Mouse (Mus musculus): ENCODE measurements around the gene Slc26a5. TPM values are rescaled to one million over a fixed set of nuclear protein-coding genes. Genes with fewer than 3 reads are reported as not detected.
A peak's percentile ranks its signal among the peaks of the same experiment; 100 is the strongest.

The Slc26a5 gene
- 0.16 and 0.27 TPM in 2 replicates for total RNA-seq (2012; rRNA removed)

GRCm38 (mm10) chr5:21865346-21866107 lies at the start of gene Slc26a5:
Gene Slc26a5, minus strand, starts transcription at chr5:21865604.
- no peak for DNase-seq (ENCODE audit: low read depth, low spot score)
- Histone ChIP-seq H3K9me3 (ENCODE audit: control insufficient read depth, insufficient read depth, low read depth, low read length) (no peaks in the 10 kb centered on the region), H3K4me1 (ENCODE audit: control insufficient read depth in 2 of 2, insufficient read depth in 2 of 2, low read length in 2 of 2, poor library complexity in 1 of 2) (peaks cover 4 to 9% of the 10 kb centered on the region in 2 experiments; a peak in 3 of 4 replicates), H3K36me3 (ENCODE audit: control insufficient read depth, insufficient read depth, low read length, poor library complexity, severe bottlenecking) (no peaks in the 10 kb centered on the region), H3K4me3 (ENCODE audit: insufficient read depth in 1 of 2, low read depth in 1 of 2, low read length in 2 of 2, poor library complexity in 1 of 2, severe bottlenecking in 1 of 2) (peak within 1 kb of the TSS; percentile 7 to 43; a peak in 2 of 4 replicates), H3K27ac (ENCODE audit: insufficient read depth, low read depth, low read length, poor library complexity, severe bottlenecking) (no peak within 1 kb of the TSS), H3K9ac (ENCODE audit: insufficient read depth, low read depth, low read length, poor library complexity, severe bottlenecking) (no peak within 1 kb of the TSS)
- TF ChIP-seq ZC3H11A (IDR thresholded peaks at IDR 0.05; ENCODE audit: borderline replicate concordance, low read depth, low read length) = no peak
- no peak for TF ChIP-seq CHD2 (IDR thresholded peaks at IDR 0.05; ENCODE audit: low read depth, low read length)
- no peak for TF ChIP-seq MAFK (IDR thresholded peaks at IDR 0.05; ENCODE audit: insufficient read depth, low read depth, low read length)
- in situ Hi-C loops (cut with MboI; ENCODE audit: low sequenced_read_pairs in 2 of 2, unreplicated experiment in 2 of 2) = no loop called here

- no peak for DNase-seq (ENCODE audit: low read depth, low spot score)
- TF ChIP-seq ZC3H11A (IDR thresholded peaks at IDR 0.05; ENCODE audit: borderline replicate concordance, low read depth, low read length) = no peak
- H3K27ac ChIP-seq (ENCODE audit: insufficient read depth, low read depth, low read length, poor library complexity, severe bottlenecking) = no peak overlapping the region
- no peaks in the 10 kb centered on the region for H3K36me3 ChIP-seq (ENCODE audit: control insufficient read depth, insufficient read depth, low read length, poor library complexity, severe bottlenecking)
- peaks cover 0 to 5% of the 10 kb centered on the region in 2 experiments; a peak in 2 of 4 replicates for H3K4me1 ChIP-seq (ENCODE audit: control insufficient read depth in 2 of 2, insufficient read depth in 2 of 2, low read length in 2 of 2, poor library complexity in 1 of 2)
- in situ Hi-C loops (cut with MboI; ENCODE audit: low sequenced_read_pairs in 2 of 2, unreplicated experiment in 2 of 2) = no loop called here
- no peak overlapping the region for H3K9ac ChIP-seq (ENCODE audit: insufficient read depth, low read depth, low read length, poor library complexity, severe bottlenecking)
- H3K4me3 ChIP-seq (ENCODE audit: insufficient read depth in 1 of 2, low read depth in 1 of 2, low read length in 2 of 2, poor library complexity in 1 of 2, severe bottlenecking in 1 of 2) = no peak overlapping the region
- H3K9me3 ChIP-seq (ENCODE audit: control insufficient read depth, insufficient read depth, low read depth, low read length) = no peaks in the 10 kb centered on the region
These were observed 49.4 kb upstream of the Slc26a5 start for GRCm38 (mm10) chr5:21914776-21915175.

- TF ChIP-seq HCFC1 (IDR thresholded peaks at IDR 0.05; ENCODE audit: borderline replicate concordance, insufficient read depth, low read length) (no peak), MAFK (IDR thresholded peaks at IDR 0.05; ENCODE audit: insufficient read depth, low read depth, low read length) (no peak), ZC3H11A (IDR thresholded peaks at IDR 0.05; ENCODE audit: borderline replicate concordance, low read depth, low read length) (no peak), CHD2 (IDR thresholded peaks at IDR 0.05; ENCODE audit: low read depth, low read length) (no peak), ZNF384 (IDR thresholded peaks at IDR 0.05; ENCODE audit: low read depth, low read length) (no peak)
- Histone ChIP-seq H3K27ac (ENCODE audit: insufficient read depth, low read depth, low read length, poor library complexity, severe bottlenecking) (no peak overlapping the region), H3K9me3 (ENCODE audit: control insufficient read depth, insufficient read depth, low read depth, low read length) (no peaks in the 10 kb centered on the region), H3K4me1 (ENCODE audit: control insufficient read depth in 2 of 2, insufficient read depth in 2 of 2, low read length in 2 of 2, poor library complexity in 1 of 2) (peaks cover 0 to 5% of the 10 kb centered on the region in 2 experiments; a peak in 2 of 4 replicates), H3K36me3 (ENCODE audit: control insufficient read depth, insufficient read depth, low read length, poor library complexity, severe bottlenecking) (no peaks in the 10 kb centered on the region), H3K4me3 (ENCODE audit: insufficient read depth in 1 of 2, low read depth in 1 of 2, low read length in 2 of 2, poor library complexity in 1 of 2, severe bottlenecking in 1 of 2) (no peak overlapping the region), H3K9ac (ENCODE audit: insufficient read depth, low read depth, low read length, poor library complexity, severe bottlenecking) (no peak overlapping the region)
- in situ Hi-C loops (cut with MboI; ENCODE audit: low sequenced_read_pairs in 2 of 2, unreplicated experiment in 2 of 2) = no loop called here
- no peak for DNase-seq (ENCODE audit: low read depth, low spot score)
These were observed 47.6 kb upstream of the Slc26a5 start for GRCm38 (mm10) chr5:21912835-21913530.

- no peak overlapping the region for H3K4me3 ChIP-seq (ENCODE audit: insufficient read depth in 1 of 2, low read depth in 1 of 2, low read length in 2 of 2, poor library complexity in 1 of 2, severe bottlenecking in 1 of 2)
- peaks cover 0 to 7% of the 10 kb centered on the region in 2 experiments; a peak in 2 of 4 replicates for H3K4me1 ChIP-seq (ENCODE audit: control insufficient read depth in 2 of 2, insufficient read depth in 2 of 2, low read length in 2 of 2, poor library complexity in 1 of 2)
- DNase-seq (ENCODE audit: low read depth, low spot score) = no peak
- H3K9ac ChIP-seq (ENCODE audit: insufficient read depth, low read depth, low read length, poor library complexity, severe bottlenecking) = no peak overlapping the region
- in situ Hi-C loops (cut with MboI; ENCODE audit: low sequenced_read_pairs in 2 of 2, unreplicated experiment in 2 of 2) = no loop called here
- H3K27ac ChIP-seq (ENCODE audit: insufficient read depth, low read depth, low read length, poor library complexity, severe bottlenecking) = no peak overlapping the region
- TF ChIP-seq CHD2 (IDR thresholded peaks at IDR 0.05; ENCODE audit: low read depth, low read length) = no peak
- no peak for TF ChIP-seq HCFC1 (IDR thresholded peaks at IDR 0.05; ENCODE audit: borderline replicate concordance, insufficient read depth, low read length)
- TF ChIP-seq ZC3H11A (IDR thresholded peaks at IDR 0.05; ENCODE audit: borderline replicate concordance, low read depth, low read length) = no peak
- no peak for TF ChIP-seq MAFK (IDR thresholded peaks at IDR 0.05; ENCODE audit: insufficient read depth, low read depth, low read length)
- TF ChIP-seq ZNF384 (IDR thresholded peaks at IDR 0.05; ENCODE audit: low read depth, low read length) = no peak; the same call in 1 of the 2 replicates
- H3K36me3 ChIP-seq (ENCODE audit: control insufficient read depth, insufficient read depth, low read length, poor library complexity, severe bottlenecking) = no peaks in the 10 kb centered on the region
- H3K9me3 ChIP-seq (ENCODE audit: control insufficient read depth, insufficient read depth, low read depth, low read length) = no peaks in the 10 kb centered on the region
These were observed 45.3 kb upstream of the Slc26a5 start for GRCm38 (mm10) chr5:21910726-21911125.

Measured in ES-E14 (cell line).